36 mouse cellular contexts compared by ENCODE assay signal in genomic region chr4:115298746-115299145, GRCm38 (mm10). TPM values are rescaled to one million over a fixed set of nuclear protein-coding genes. Genes with fewer than 3 reads are reported as not detected.
"Had no signal": no experiment of that assay in that cellular context is flagged by ENCODE, and none has a peak within 500 bp of the region (broad histone marks: within the 10 kb centered on the region; RNA-seq: fewer than 3 reads in every experiment).

Cyp4a12a (plus strand) TSS chr4:115299046.

RNA-seq across cellular contexts. Expression of gene Cyp4a12a, which starts in this region (rescaled TPM):
- total RNA-seq: left cerebral cortex, adult 8-10 months; left cerebral cortex, postnatal 10 days; left cerebral cortex, postnatal 14 days; left cerebral cortex, postnatal 25 days; left cerebral cortex, postnatal 36 days; left cerebral cortex, postnatal 4 days; megakaryocyte progenitor cell, adult 5-6 weeks; megakaryocyte, adult 5-6 weeks; megakaryocyte-erythroid progenitor cell, adult 5-6 weeks; midbrain, postnatal 0 days; monocyte, adult 5-6 weeks had no signal
- polyA plus RNA-seq: limb, embryonic 10.5 days; limb, embryonic 11.5 days; limb, embryonic 12.5 days; limb, embryonic 13.5 days; limb, embryonic 14.5 days; limb, embryonic 15.5 days; liver, embryonic 11.5 days; liver, embryonic 12.5 days; liver, embryonic 13.5 days; liver, embryonic 14.5 days; lung, embryonic 14.5 days; lung, embryonic 15.5 days; lung, embryonic 16.5 days; lung, postnatal 0 days; macrophage; midbrain, embryonic 10.5 days; midbrain, embryonic 11.5 days; midbrain, embryonic 12.5 days; midbrain, embryonic 13.5 days; midbrain, embryonic 14.5 days; midbrain, embryonic 15.5 days; midbrain, embryonic 16.5 days; midbrain, postnatal 0 days; myocyte; neural tube, embryonic 11.5 days; neural tube, embryonic 12.5 days had no signal
